Mouse (Mus musculus): ENCODE data around the gene Klf12. TPM values are rescaled to one million over a fixed set of nuclear protein-coding genes. Genes with fewer than 3 reads are reported as not detected.
A peak's percentile ranks its signal among the peaks of the same experiment; 100 is the strongest.

The Klf12 gene
- polyA plus RNA-seq, 1 experiment: 57.7 TPM

- no peak for DNase-seq (ENCODE audit: low read depth)
- TF ChIP-seq POLR2A (IDR thresholded peaks at IDR 0.05; ENCODE audit: borderline replicate concordance, extremely low read depth, insufficient read depth, insufficient read length, poor library complexity, severe bottlenecking): no peak
- no peak for TF ChIP-seq CTCF (IDR thresholded peaks at IDR 0.05; ENCODE audit: borderline replicate concordance, extremely low read depth, insufficient read depth, insufficient read length)
These were observed 84.3 kb downstream of the Klf12 start for GRCm38 (mm10) chr14:100200058-100200688.

- DNase-seq (ENCODE audit: low read depth): no peak
- TF ChIP-seq POLR2A (IDR thresholded peaks at IDR 0.05; ENCODE audit: borderline replicate concordance, extremely low read depth, insufficient read depth, insufficient read length, poor library complexity, severe bottlenecking) (no peak), CTCF (IDR thresholded peaks at IDR 0.05; ENCODE audit: borderline replicate concordance, extremely low read depth, insufficient read depth, insufficient read length) (no peak)
These were observed 85.8 kb downstream of the Klf12 start for GRCm38 (mm10) chr14:100198636-100199035.

GRCm38 (mm10) chr14:100197199-100197598 is 87.3 kb downstream of the Klf12 start:
- no peak for TF ChIP-seq POLR2A (IDR thresholded peaks at IDR 0.05; ENCODE audit: borderline replicate concordance, extremely low read depth, insufficient read depth, insufficient read length, poor library complexity, severe bottlenecking)
- TF ChIP-seq CTCF (IDR thresholded peaks at IDR 0.05; ENCODE audit: borderline replicate concordance, extremely low read depth, insufficient read depth, insufficient read length): no peak
- no peak for DNase-seq (ENCODE audit: low read depth)

- no peak for TF ChIP-seq POLR2A (IDR thresholded peaks at IDR 0.05; ENCODE audit: borderline replicate concordance, extremely low read depth, insufficient read depth, insufficient read length, poor library complexity, severe bottlenecking)
- no peak for DNase-seq (ENCODE audit: low read depth)
These were observed 94.8 kb downstream of the Klf12 start for GRCm38 (mm10) chr14:100189490-100190197.

GRCm38 (mm10) chr14:100187372-100187771 is 97.1 kb downstream of the Klf12 start:
- TF ChIP-seq CTCF (IDR thresholded peaks at IDR 0.05; ENCODE audit: borderline replicate concordance, extremely low read depth, insufficient read depth, insufficient read length): no peak
- TF ChIP-seq POLR2A (IDR thresholded peaks at IDR 0.05; ENCODE audit: borderline replicate concordance, extremely low read depth, insufficient read depth, insufficient read length, poor library complexity, severe bottlenecking): no peak
- DNase-seq (ENCODE audit: low read depth): no peak

GRCm38 (mm10) chr14:100177796-100178195 is 106.7 kb downstream of the Klf12 start:
- no peak for TF ChIP-seq CTCF (IDR thresholded peaks at IDR 0.05; ENCODE audit: borderline replicate concordance, extremely low read depth, insufficient read depth, insufficient read length)
- TF ChIP-seq POLR2A (IDR thresholded peaks at IDR 0.05; ENCODE audit: borderline replicate concordance, extremely low read depth, insufficient read depth, insufficient read length, poor library complexity, severe bottlenecking): no peak
- DNase-seq (ENCODE audit: low read depth): no peak

DNA sequence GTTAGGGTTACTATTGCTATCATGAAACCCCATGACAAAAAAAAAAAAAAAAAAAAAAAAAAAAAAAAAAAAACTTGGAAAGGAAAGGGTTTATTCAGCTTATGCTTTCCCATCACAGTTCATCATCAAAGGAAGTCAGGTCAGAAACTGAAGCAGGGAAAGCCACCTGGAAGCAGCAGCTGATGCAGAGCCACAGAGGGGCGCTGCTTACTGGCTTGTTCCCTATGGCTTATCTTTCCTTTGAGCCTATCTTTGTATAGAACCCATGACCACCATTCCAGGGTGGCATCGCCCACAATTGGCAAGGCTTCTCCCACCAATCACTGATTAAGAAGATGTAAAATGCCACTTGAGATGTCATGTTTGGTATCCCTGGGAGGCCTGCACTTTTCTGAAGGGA is 119.4 kb downstream of the Klf12 start:
- TF ChIP-seq POLR2A (IDR thresholded peaks at IDR 0.05; ENCODE audit: borderline replicate concordance, extremely low read depth, insufficient read depth, insufficient read length, poor library complexity, severe bottlenecking) (no peak), CTCF (IDR thresholded peaks at IDR 0.05; ENCODE audit: borderline replicate concordance, extremely low read depth, insufficient read depth, insufficient read length) (no peak)
- DNase-seq (ENCODE audit: low read depth): no peak

GRCm38 (mm10) chr14:100156639-100157038 is 127.8 kb downstream of the Klf12 start:
- TF ChIP-seq POLR2A (IDR thresholded peaks at IDR 0.05; ENCODE audit: borderline replicate concordance, extremely low read depth, insufficient read depth, insufficient read length, poor library complexity, severe bottlenecking) (no peak), CTCF (IDR thresholded peaks at IDR 0.05; ENCODE audit: borderline replicate concordance, extremely low read depth, insufficient read depth, insufficient read length) (no peak)
- no peak for DNase-seq (ENCODE audit: low read depth)

DNA sequence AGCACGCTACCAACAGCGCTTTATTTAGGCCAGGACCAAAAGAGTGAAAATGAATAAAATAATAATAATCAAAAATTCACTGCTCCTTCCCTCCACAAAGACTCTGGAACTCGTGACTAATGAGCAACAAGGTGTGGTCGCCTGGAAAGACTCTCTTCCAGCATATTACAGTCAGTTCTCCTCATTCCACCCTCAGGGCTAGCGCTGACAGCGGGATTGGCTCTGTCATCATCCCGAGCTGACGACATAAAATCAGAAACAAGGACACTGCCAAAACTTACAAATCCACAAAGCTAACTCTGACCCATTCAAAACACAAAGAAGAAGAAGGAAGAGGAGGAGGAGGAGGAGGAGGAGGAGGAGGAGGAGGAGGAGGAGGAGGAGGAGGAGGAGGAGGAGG is 136.8 kb downstream of the Klf12 start:
- no peak for DNase-seq (ENCODE audit: low read depth)
- TF ChIP-seq CTCF (IDR thresholded peaks at IDR 0.05; ENCODE audit: borderline replicate concordance, extremely low read depth, insufficient read depth, insufficient read length) (no peak), POLR2A (IDR thresholded peaks at IDR 0.05; ENCODE audit: borderline replicate concordance, extremely low read depth, insufficient read depth, insufficient read length, poor library complexity, severe bottlenecking) (no peak)

- TF ChIP-seq CTCF (IDR thresholded peaks at IDR 0.05; ENCODE audit: borderline replicate concordance, extremely low read depth, insufficient read depth, insufficient read length): no peak
- no peak for TF ChIP-seq POLR2A (IDR thresholded peaks at IDR 0.05; ENCODE audit: borderline replicate concordance, extremely low read depth, insufficient read depth, insufficient read length, poor library complexity, severe bottlenecking)
- DNase-seq (ENCODE audit: low read depth): no peak
These were observed 144.1 kb downstream of the Klf12 start for GRCm38 (mm10) chr14:100140370-100140769.

DNA sequence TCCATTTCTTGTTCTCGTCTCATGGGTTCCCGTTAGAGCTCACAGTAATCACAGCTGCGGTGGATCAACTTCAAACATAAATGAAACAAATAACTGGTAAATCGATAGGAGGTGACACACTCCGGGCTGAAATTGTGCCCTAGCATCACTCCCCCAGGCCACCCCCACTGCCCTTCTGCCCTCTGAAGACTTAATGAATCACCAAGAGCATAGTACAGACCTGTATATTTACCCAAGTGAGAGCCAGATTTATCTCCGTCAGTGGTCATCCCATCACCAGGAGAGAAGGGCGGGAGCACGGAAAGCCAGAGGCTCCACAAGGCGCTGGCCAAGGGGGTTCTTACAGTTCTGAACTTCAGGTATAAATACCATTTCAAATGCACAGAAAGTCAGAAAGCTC is 150.2 kb downstream of the Klf12 start:
- DNase-seq (ENCODE audit: low read depth): no peak
- TF ChIP-seq POLR2A (IDR thresholded peaks at IDR 0.05; ENCODE audit: borderline replicate concordance, extremely low read depth, insufficient read depth, insufficient read length, poor library complexity, severe bottlenecking) (no peak), CTCF (IDR thresholded peaks at IDR 0.05; ENCODE audit: borderline replicate concordance, extremely low read depth, insufficient read depth, insufficient read length) (no peak)

GRCm38 (mm10) chr14:100132479-100132878 is 152.0 kb downstream of the Klf12 start:
- TF ChIP-seq POLR2A (IDR thresholded peaks at IDR 0.05; ENCODE audit: borderline replicate concordance, extremely low read depth, insufficient read depth, insufficient read length, poor library complexity, severe bottlenecking) (no peak), CTCF (IDR thresholded peaks at IDR 0.05; ENCODE audit: borderline replicate concordance, extremely low read depth, insufficient read depth, insufficient read length) (no peak)
- peak; percentile 46 for DNase-seq (ENCODE audit: low read depth)
